Mouse (Mus musculus) cerebellum, adult 11 months (tissue): ENCODE data around the gene Dgkb.

ENCODE experiments used
- DNase-seq: peaks from one replicate; pipeline ENCODE4 v3.0.0; 2022

The Dgkb gene

DNA sequence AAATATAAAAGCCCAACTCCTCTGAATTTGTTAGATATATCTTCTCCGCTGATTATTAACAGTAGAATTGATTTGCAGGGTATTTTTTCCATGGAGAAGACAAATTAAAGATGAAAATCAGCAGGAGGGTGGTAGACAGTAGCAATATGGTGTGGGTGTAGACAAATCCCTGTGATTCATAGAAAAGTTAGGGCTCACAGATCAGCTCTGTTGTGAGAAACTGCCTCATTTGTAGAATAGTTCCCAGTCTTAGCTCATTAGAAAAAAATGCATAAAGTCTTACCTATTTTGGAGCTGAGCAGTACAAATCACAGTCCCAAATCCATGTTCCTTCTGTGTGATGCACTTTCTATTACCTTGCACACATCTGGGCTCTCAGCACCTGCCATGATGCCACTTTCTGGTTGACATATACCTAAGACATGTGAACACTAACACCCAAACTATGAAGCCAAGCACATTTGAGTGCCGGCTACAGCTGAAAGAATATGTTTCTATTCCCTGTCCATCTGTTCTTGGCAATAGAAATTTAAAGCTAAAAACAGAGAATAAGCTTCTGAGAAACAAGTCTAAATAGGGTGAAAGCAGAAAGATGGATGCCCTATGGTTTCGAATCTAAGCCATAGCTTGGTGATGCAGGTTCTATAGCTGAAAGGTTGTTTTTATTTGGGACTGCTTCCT lies 782.8 kb downstream of the Dgkb start:
- DNase-seq, result no peak

DNA sequence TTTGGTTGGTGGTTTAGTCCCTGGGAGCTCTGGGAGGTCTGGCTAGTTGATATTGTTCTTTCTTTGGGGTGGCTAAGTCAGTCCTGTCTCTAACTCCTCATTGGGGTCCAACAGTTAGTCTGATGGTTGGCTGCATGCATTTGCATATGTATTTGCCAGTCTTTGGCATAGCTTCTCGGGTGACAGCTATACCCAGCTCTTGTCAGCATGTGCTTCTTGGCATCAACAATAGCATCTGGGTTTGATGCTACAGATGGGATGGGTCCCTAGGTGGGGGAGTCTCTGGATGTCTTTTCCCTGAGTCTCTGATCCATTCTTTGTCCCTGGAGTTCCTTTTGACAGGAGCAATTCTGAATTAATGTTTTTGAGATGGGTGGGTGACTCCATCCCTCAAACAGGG lies 790.6 kb downstream of the Dgkb start:
- no peak for DNase-seq

DNA sequence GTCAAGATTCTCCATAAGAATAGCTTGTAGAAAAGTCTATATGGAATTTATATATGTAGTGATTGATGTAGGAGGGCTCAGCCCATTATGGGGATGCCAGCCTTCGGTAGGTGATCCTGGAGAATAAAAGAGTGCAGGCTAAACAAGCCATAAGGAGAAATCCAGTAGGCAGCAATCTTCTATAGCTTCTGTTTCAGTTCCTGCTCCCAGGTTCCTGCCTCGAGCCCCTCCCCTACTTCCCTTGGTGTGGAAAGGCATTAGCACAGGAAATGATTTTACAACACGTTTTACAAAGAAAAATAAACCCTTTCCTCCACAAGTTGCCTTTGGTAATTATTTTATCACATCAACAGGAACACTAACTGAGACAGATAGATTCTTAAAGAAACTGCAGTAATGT lies 850.7 kb downstream of the Dgkb start:
- DNase-seq, result no peak
